Mouse (Mus musculus): ENCODE measurements at regions not wholly inside any gene's neighbourhood (a gene's known extent, or its start where the extent isn't known, plus 50 kb on each side); places are given as distances from the start of the nearest gene placed in this dataset.

DNA sequence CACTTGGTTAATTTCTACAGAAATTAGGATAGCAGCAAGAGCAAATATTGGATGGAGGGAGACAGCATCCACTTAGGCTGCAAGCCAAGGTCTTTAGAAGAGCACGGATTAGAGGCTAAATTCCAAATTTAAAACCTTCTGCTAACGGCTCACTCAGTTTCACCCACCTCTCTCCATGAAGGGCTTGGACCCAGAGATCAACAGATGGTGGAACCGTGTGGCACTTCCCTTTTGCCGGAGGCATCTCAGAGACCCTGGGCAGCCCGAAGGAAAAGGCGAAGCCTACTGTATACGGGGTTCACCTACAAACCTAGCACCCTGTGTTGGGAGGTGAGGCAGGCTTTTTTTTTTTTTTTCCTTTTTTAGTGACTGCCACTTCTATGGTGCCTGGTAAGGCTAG, 229.9 kb downstream of the Gm45692 start:
- no peak overlapping the region for H3K9ac ChIP-seq (ENCODE audit: low read depth, low read length, severe bottlenecking)
- no peaks in the 10 kb centered on the region for H3K36me3 ChIP-seq (ENCODE audit: control insufficient read depth, insufficient read depth, low read length)
- no peak overlapping the region for H3K4me3 ChIP-seq (replicated peaks; ENCODE audit: low read length)
- no peak for TF ChIP-seq POLR2A (IDR thresholded peaks at IDR 0.05; ENCODE audit: borderline replicate concordance, extremely low read depth, insufficient read depth, insufficient read length)
- WGBS = 79% methylated on average over 7 of the region's 7 CpGs
- no peak for DNase-seq (ENCODE audit: low spot score)
- no peak overlapping the region for H3K27ac ChIP-seq (replicated peaks; ENCODE audit: low read depth, low read length)
- peaks cover 31% of the 10 kb centered on the region for H3K4me1 ChIP-seq (ENCODE audit: control insufficient read depth, insufficient read depth, low read length)
- H3K4me2 ChIP-seq (replicated peaks; ENCODE audit: low read depth, low read length, severe bottlenecking) = no peak overlapping the region
- H3K27me3 ChIP-seq (ENCODE audit: control insufficient read depth, insufficient read depth, low read length) = no peaks in the 10 kb centered on the region
- no peaks in the 10 kb centered on the region for H3K9me3 ChIP-seq (ENCODE audit: control insufficient read depth, low read length)
- no peak for ATAC-seq (ENCODE audit: low FRiP score, low read depth)

GRCm38 (mm10) chr8:26349854-26350253, 230.5 kb downstream of the Gm45692 start:
- H3K9ac ChIP-seq (ENCODE audit: low read depth, low read length, severe bottlenecking) = no peak overlapping the region
- no peak overlapping the region for H3K4me3 ChIP-seq (replicated peaks; ENCODE audit: low read length)
- 94% methylated on average over 3 of the region's 3 CpGs for WGBS
- ATAC-seq (ENCODE audit: low FRiP score, low read depth) (no peak), DNase-seq (ENCODE audit: low spot score) (no peak)
- no peak for TF ChIP-seq POLR2A (IDR thresholded peaks at IDR 0.05; ENCODE audit: borderline replicate concordance, extremely low read depth, insufficient read depth, insufficient read length)
- H3K27ac ChIP-seq (replicated peaks; ENCODE audit: low read depth, low read length) = no peak overlapping the region
- H3K4me1 ChIP-seq (ENCODE audit: control insufficient read depth, insufficient read depth, low read length) = peaks cover 34% of the 10 kb centered on the region
- no peak overlapping the region for H3K4me2 ChIP-seq (replicated peaks; ENCODE audit: low read depth, low read length, severe bottlenecking)
- no peaks in the 10 kb centered on the region for H3K9me3 ChIP-seq (ENCODE audit: control insufficient read depth, low read length)
- no peaks in the 10 kb centered on the region for H3K27me3 ChIP-seq (ENCODE audit: control insufficient read depth, insufficient read depth, low read length)
- H3K36me3 ChIP-seq (ENCODE audit: control insufficient read depth, insufficient read depth, low read length) = no peaks in the 10 kb centered on the region

- no peaks in the 10 kb centered on the region for H3K27me3 ChIP-seq (ENCODE audit: control insufficient read depth, insufficient read depth, low read length)
- H3K4me3 ChIP-seq (replicated peaks; ENCODE audit: low read length) = no peak overlapping the region
- WGBS = 75% methylated on average over 4 of the region's 4 CpGs
- no peak for ATAC-seq (ENCODE audit: low FRiP score, low read depth)
- no peak overlapping the region for H3K4me2 ChIP-seq (replicated peaks; ENCODE audit: low read depth, low read length, severe bottlenecking)
- no peaks in the 10 kb centered on the region for H3K9me3 ChIP-seq (ENCODE audit: control insufficient read depth, low read length)
- no peak for TF ChIP-seq POLR2A (IDR thresholded peaks at IDR 0.05; ENCODE audit: borderline replicate concordance, extremely low read depth, insufficient read depth, insufficient read length)
- H3K9ac ChIP-seq (ENCODE audit: low read depth, low read length, severe bottlenecking) = no peak overlapping the region
- no peaks in the 10 kb centered on the region for H3K36me3 ChIP-seq (ENCODE audit: control insufficient read depth, insufficient read depth, low read length)
- no peak overlapping the region for H3K27ac ChIP-seq (replicated peaks; ENCODE audit: low read depth, low read length)
- no peak for DNase-seq (ENCODE audit: low spot score)
- peaks cover 35% of the 10 kb centered on the region for H3K4me1 ChIP-seq (ENCODE audit: control insufficient read depth, insufficient read depth, low read length)
These were observed 231.3 kb downstream of the Gm45692 start for GRCm38 (mm10) chr8:26350616-26351015.

- no peaks in the 10 kb centered on the region for H3K36me3 ChIP-seq (ENCODE audit: control insufficient read depth, insufficient read depth, low read length)
- no peak for TF ChIP-seq POLR2A (IDR thresholded peaks at IDR 0.05; ENCODE audit: borderline replicate concordance, extremely low read depth, insufficient read depth, insufficient read length)
- peak overlapping the region; percentile 59 for H3K4me2 ChIP-seq (replicated peaks; ENCODE audit: low read depth, low read length, severe bottlenecking)
- H3K9ac ChIP-seq (ENCODE audit: low read depth, low read length, severe bottlenecking) = 0 out of 2 replicates have a peak overlapping the region, but pooled peaks have one; percentile 29
- WGBS = 7% methylated on average over 21 of the region's 21 CpGs
- ATAC-seq (ENCODE audit: low FRiP score, low read depth) = peak; percentile 89
- peak; percentile 79 for DNase-seq (ENCODE audit: low spot score)
- no peaks in the 10 kb centered on the region for H3K27me3 ChIP-seq (ENCODE audit: control insufficient read depth, insufficient read depth, low read length)
- no peaks in the 10 kb centered on the region for H3K9me3 ChIP-seq (ENCODE audit: control insufficient read depth, low read length)
- peak overlapping the region; percentile 82 for H3K27ac ChIP-seq (replicated peaks; ENCODE audit: low read depth, low read length)
- H3K4me3 ChIP-seq (replicated peaks; ENCODE audit: low read length) = peak overlapping the region; percentile 29
- peaks cover 35% of the 10 kb centered on the region for H3K4me1 ChIP-seq (ENCODE audit: control insufficient read depth, insufficient read depth, low read length)
These were observed 232.6 kb downstream of the Gm45692 start for GRCm38 (mm10) chr8:26351643-26352540.

GRCm38 (mm10) chr8:26352541-26353010, 233.2 kb downstream of the Gm45692 start:
- peak; percentile 90 for ATAC-seq (ENCODE audit: low FRiP score, low read depth)
- peak overlapping the region; percentile 59 for H3K4me2 ChIP-seq (replicated peaks; ENCODE audit: low read depth, low read length, severe bottlenecking)
- H3K27me3 ChIP-seq (ENCODE audit: control insufficient read depth, insufficient read depth, low read length) = no peaks in the 10 kb centered on the region
- H3K36me3 ChIP-seq (ENCODE audit: control insufficient read depth, insufficient read depth, low read length) = no peaks in the 10 kb centered on the region
- peak; percentile 91 for DNase-seq (ENCODE audit: low spot score)
- WGBS = 9% methylated on average over 9 of the region's 9 CpGs
- H3K4me3 ChIP-seq (replicated peaks; ENCODE audit: low read length) = peak overlapping the region; percentile 29
- no peak for TF ChIP-seq POLR2A (IDR thresholded peaks at IDR 0.05; ENCODE audit: borderline replicate concordance, extremely low read depth, insufficient read depth, insufficient read length)
- H3K9ac ChIP-seq (ENCODE audit: low read depth, low read length, severe bottlenecking) = 0 out of 2 replicates have a peak overlapping the region, but pooled peaks have one; percentile 29
- peak overlapping the region; percentile 82 for H3K27ac ChIP-seq (replicated peaks; ENCODE audit: low read depth, low read length)
- H3K4me1 ChIP-seq (ENCODE audit: control insufficient read depth, insufficient read depth, low read length) = peaks cover 35% of the 10 kb centered on the region
- no peaks in the 10 kb centered on the region for H3K9me3 ChIP-seq (ENCODE audit: control insufficient read depth, low read length)
